Mouse (Mus musculus) neural tube, embryonic 15.5 days (tissue): Measurements from ENCODE around the gene C1s1. TPM values are rescaled to one million over a fixed set of nuclear protein-coding genes. Genes with fewer than 3 reads are reported as not detected.
"Not testable (repeated sequence)": the region's sequence is repeated elsewhere in the genome, so short reads cannot be mapped to it uniquely, and the experiment has no call there.

Experiments used
- ATAC-seq: fragments of 200-750 bp; cut with Nextera tagmentation; 2 replicates; pipeline ENCODE4 v1.8.0; 2017; ENCODE audit warnings: mild to moderate bottlenecking, moderate TSS enrichment, moderate library complexity; ENCODE audit not compliant: low FRiP score
- H3K27ac ChIP-seq: fragments of 300-500 bp; sonication (generic); replicated peaks from 2 replicates; pipeline ENCODE4 v1.5.1; 2015; ENCODE audit warnings: mild to moderate bottlenecking, inconsistent platforms
- H3K27me3 ChIP-seq: fragments of 300-500 bp; sonication (generic); replicated peaks from 2 replicates; pipeline ENCODE4 v1.6.1; 2015; ENCODE audit warnings: inconsistent platforms
- H3K36me3 ChIP-seq: fragments of 300-500 bp; sonication (generic); 2 replicates; pipeline ENCODE4 v1.6.1; 2015; ENCODE audit warnings: inconsistent platforms
- H3K4me1 ChIP-seq: fragments of 300-500 bp; sonication (generic); 2 replicates; pipeline ENCODE4 v1.6.1; 2015; ENCODE audit warnings: inconsistent platforms
- H3K4me2 ChIP-seq: fragments of 300-500 bp; sonication (generic); 2 replicates; pipeline ENCODE4 v1.6.1; 2015; ENCODE audit warnings: inconsistent platforms, mild to moderate bottlenecking, moderate library complexity
- H3K4me3 ChIP-seq: fragments of 300-500 bp; sonication (generic); replicated peaks from 2 replicates; pipeline ENCODE4 v1.5.1; 2015; ENCODE audit warnings: mild to moderate bottlenecking, inconsistent platforms
- H3K9ac ChIP-seq: fragments of 300-500 bp; sonication (generic); replicated peaks from 2 replicates; pipeline ENCODE4 v1.6.1; 2015; ENCODE audit warnings: mild to moderate bottlenecking, inconsistent platforms
- H3K9me3 ChIP-seq: fragments of 300-500 bp; sonication (generic); replicated peaks from 2 replicates; pipeline ENCODE4 v1.6.1; 2016; ENCODE audit warnings: inconsistent platforms
- WGBS: fragments of 180-500 bp; shearing (Covaris S2); methylation state at CpG from one replicate; pipeline ENCODE4 v1.1.7; 2015; ENCODE audit warnings: mixed read lengths; 5-methylcytosine and 5-hydroxymethylcytosine counted together
- polyA plus RNA-seq: library from polyadenylated mRNA; unstranded; fragments of >200 nt; fragmentation: Nextera tagmentation; extraction: Ambion mirVana; gene quantifications from 2 replicates; pipeline ENCODE4 v1.2.1, GENCODE M21; 2015

Gene C1s1
- polyA plus RNA-seq, 1 experiment from 2014 or later: 1.1 TPM

DNA sequence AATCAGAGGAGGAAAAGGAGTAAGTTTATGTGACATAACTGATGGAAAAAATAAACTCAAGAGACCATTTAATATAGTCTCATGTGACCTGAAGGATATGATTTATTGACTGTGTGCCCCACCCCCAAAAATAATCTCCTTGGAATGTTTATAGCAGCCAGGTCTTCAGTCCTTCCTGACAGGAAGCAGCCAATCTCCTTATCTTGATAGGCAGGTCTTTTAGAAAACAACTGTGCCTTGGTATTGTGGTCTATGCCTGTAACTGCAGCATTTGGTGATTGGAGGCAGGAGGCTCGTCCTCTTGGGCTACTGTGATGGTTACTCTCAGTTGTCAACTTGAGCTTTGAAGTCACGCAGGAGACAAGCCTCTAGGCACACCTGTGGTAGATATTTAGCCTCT lies 54.6 kb downstream of the C1s1 start:
- Histone ChIP-seq H3K27me3 (no peaks in the 10 kb centered on the region), H3K9me3 (no peaks in the 10 kb centered on the region), H3K4me1 (no peaks in the 10 kb centered on the region; the same call in 1 of the 2 replicates), H3K9ac (no peak overlapping the region), H3K4me3 (no peak overlapping the region), H3K4me2 (no peak overlapping the region), H3K27ac (no peak overlapping the region), H3K36me3 (no peaks in the 10 kb centered on the region)
- ATAC-seq: no peak
- WGBS: 63% methylated on average over 2 of the region's 2 CpGs

DNA sequence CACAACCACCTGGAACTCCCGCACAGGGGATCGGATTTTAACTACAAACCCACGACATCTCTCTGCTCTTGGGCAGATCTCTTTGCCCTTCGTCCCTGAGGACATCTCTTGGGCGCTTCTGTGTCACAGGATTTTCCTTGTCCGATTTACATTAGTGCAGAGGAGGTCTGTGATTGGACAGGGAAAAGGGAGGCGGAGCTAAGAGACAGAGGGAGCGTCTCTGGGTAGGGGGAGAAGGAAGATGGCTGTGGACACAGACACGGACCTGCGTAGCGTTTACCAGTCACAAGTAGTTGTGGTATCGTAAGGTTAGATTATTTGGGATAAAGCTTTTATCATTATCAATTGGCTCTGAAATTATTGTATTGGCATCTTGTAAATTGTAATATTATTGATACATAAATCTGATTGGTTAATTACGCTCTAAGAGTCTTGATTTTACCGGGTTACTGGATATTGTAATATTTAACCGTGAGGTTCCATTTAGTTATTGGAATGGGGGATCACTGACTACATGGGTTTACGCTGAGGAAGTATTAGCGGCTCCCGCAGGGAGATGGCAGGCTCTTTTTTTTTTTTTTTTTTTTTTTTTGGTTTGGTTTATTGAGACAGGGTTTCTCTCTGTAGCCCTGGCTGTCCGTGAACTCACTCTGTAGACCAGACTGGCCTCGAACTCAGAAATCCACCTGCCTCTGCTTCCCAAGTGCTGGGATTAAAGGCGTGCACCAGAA lies 56.6 kb downstream of the C1s1 start:
- Histone ChIP-seq H3K36me3 (no peaks in the 10 kb centered on the region), H3K27me3 (no peaks in the 10 kb centered on the region), H3K9me3 (no peaks in the 10 kb centered on the region), H3K4me3 (peak overlapping the region; percentile 33), H3K27ac (no peak overlapping the region; the same call in 1 of the 2 replicates), H3K4me1 (no peaks in the 10 kb centered on the region; the same call in 1 of the 2 replicates), H3K4me2 (peak overlapping the region; percentile 52), H3K9ac (no peak overlapping the region)
- WGBS: 30% methylated on average over 21 of the region's 21 CpGs
- peak; percentile 92 for ATAC-seq

DNA sequence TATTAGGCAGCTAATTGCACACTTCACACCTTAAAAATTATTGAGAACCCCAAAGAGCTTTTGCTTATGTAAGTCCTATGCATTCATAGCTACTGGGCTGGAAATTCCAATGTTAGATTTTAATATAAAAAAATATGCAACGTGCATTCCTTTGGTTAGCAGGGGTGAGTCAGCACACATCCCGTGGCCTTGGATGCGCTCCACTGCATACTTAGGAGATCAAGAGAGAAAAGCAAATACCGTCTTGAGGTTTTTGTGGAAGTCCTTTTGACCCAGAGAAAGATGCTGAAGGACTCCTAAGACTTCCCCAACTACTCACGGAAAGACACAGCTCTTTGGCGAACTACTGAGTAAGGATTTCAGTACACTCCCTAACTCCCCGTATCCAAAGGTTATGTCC lies 57.3 kb downstream of the C1s1 start:
- no peak overlapping the region for H3K9ac ChIP-seq
- H3K4me2 ChIP-seq: peak overlapping the region; percentile 52
- H3K36me3 ChIP-seq: no peaks in the 10 kb centered on the region
- no peak overlapping the region; the same call in 1 of the 2 replicates for H3K27ac ChIP-seq
- no peaks in the 10 kb centered on the region; the same call in 1 of the 2 replicates for H3K4me1 ChIP-seq
- WGBS: 83% methylated on average over 7 of the region's 7 CpGs
- ATAC-seq: no peak; the same call in 1 of the 2 replicates
- H3K4me3 ChIP-seq: 0 out of 2 replicates have a peak overlapping the region, but pooled peaks have one; percentile 33
- no peaks in the 10 kb centered on the region for H3K9me3 ChIP-seq
- no peaks in the 10 kb centered on the region for H3K27me3 ChIP-seq

DNA sequence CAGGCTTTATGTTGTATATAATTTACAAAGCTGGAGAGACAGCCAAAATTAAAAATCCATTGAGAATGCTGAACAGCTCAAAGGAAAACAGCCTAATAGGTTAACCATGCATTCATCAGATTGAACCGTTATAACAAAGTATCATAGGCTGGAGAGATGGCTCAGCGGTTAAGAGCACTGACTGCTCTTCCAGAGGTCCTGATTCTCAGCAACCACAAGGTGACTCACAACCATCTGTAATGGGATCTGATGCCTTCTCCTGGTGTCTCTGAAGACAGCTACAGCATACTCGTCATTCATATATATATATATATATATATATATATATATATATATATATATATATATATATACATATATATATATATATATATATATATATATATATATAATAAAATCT lies 58.3 kb downstream of the C1s1 start:
- not testable (repeated sequence) for H3K4me3 ChIP-seq, H3K9me3 ChIP-seq, H3K27me3 ChIP-seq, H3K27ac ChIP-seq, H3K4me2 ChIP-seq, H3K9ac ChIP-seq, H3K4me1 ChIP-seq, ATAC-seq, H3K36me3 ChIP-seq
- WGBS: 88% methylated on average over 3 of the region's 3 CpGs

DNA sequence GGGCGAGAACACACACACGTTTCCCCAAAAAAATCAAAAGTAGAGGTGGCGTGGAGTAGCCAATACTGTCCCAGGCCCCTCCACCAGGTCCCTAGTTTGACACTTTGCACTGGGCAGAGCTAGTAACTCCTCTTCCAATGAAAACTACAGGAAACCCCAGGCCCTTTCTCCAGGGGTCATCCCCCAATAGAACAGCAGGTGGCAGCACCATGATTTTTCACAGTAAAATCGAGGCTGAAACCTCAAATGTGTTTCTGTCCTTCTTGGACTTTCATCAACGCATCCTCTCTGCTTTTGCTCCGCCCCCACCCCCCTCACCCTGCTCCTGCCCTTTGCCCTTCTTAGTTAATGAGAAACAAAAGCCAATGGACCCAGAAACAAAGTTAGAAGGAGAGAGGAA lies 60.6 kb downstream of the C1s1 start:
- no peak overlapping the region for H3K4me3 ChIP-seq
- ATAC-seq: no peak
- H3K4me2 ChIP-seq: no peak overlapping the region
- no peak overlapping the region for H3K27ac ChIP-seq
- H3K9ac ChIP-seq: no peak overlapping the region
- no peaks in the 10 kb centered on the region for H3K9me3 ChIP-seq
- 29% methylated on average over 6 of the region's 6 CpGs for WGBS
- no peaks in the 10 kb centered on the region; the same call in 1 of the 2 replicates for H3K4me1 ChIP-seq
- H3K27me3 ChIP-seq: no peaks in the 10 kb centered on the region
- H3K36me3 ChIP-seq: no peaks in the 10 kb centered on the region

Other genes with a start within 250 kb of the C1s1 start
- gene Cd163, start 237.7 kb downstream of the C1s1 start, polyA plus RNA-seq: 0.47 and 0.49 TPM in 2 replicates
- gene Pex5, start 127.3 kb downstream of the C1s1 start, polyA plus RNA-seq: 58.0 and 62.4 TPM in 2 replicates
- gene Clstn3, start 77.6 kb downstream of the C1s1 start, polyA plus RNA-seq: 135 and 160 TPM in 2 replicates
- gene C1rl, start 49.2 kb downstream of the C1s1 start, polyA plus RNA-seq: 0.40 and 0.69 TPM in 2 replicates
- 0.31 and 1.4 TPM in 2 replicates for gene C1ra, start 30.0 kb downstream of the C1s1 start, polyA plus RNA-seq
- not detected in 2 replicates for gene C1rb, start 27.9 kb upstream of the C1s1 start, polyA plus RNA-seq
- gene C1s2, start 93.7 kb upstream of the C1s1 start, polyA plus RNA-seq: 0.20 TPM in 1 of 2 replicates, not detected in the other
- 47.2 and 56.6 TPM in 2 replicates for gene Lpcat3, start 120.7 kb upstream of the C1s1 start, polyA plus RNA-seq
- 99.9 and 132 TPM in 2 replicates for gene Emg1, start 169.8 kb upstream of the C1s1 start, polyA plus RNA-seq
- 267 and 291 TPM in 2 replicates for gene Phb2, start 170.0 kb upstream of the C1s1 start, polyA plus RNA-seq
- gene Ptpn6, start 196.4 kb upstream of the C1s1 start, polyA plus RNA-seq: 4.8 and 24.7 TPM in 2 replicates
- 572 and 623 TPM in 2 replicates for gene Grcc10, start 199.0 kb upstream of the C1s1 start, polyA plus RNA-seq
- gene Gm45234, start 213.7 kb upstream of the C1s1 start, polyA plus RNA-seq: 0.17 TPM in 1 of 2 replicates, not detected in the other
- gene Atn1, start 214.2 kb upstream of the C1s1 start, polyA plus RNA-seq: 23.1 and 24.0 TPM in 2 replicates
- gene Eno2, start 227.3 kb upstream of the C1s1 start, polyA plus RNA-seq: 197 and 226 TPM in 2 replicates
- gene Lrrc23, start 237.4 kb upstream of the C1s1 start, polyA plus RNA-seq: 1.5 and 1.7 TPM in 2 replicates